Mouse (Mus musculus) cerebral cortex, adult 2 months (tissue): Measurements from ENCODE around the gene Wdfy3.

Experiments used
- WGBS: fragments of 180-500 bp; shearing (Covaris S2); methylation state at CpG from one replicate; pipeline ENCODE4 v1.1.7; 2018; 5-methylcytosine and 5-hydroxymethylcytosine counted together

Wdfy3 gene

GRCm38 (mm10) chr5:101945731-101946130 is 124.0 kb downstream of the Wdfy3 start:
- 84% methylated on average over 5 of the region's 5 CpGs for WGBS

GRCm38 (mm10) chr5:101937909-101938596 is 131.7 kb downstream of the Wdfy3 start:
- WGBS: 82% methylated on average over 13 of the region's 13 CpGs

- 70% methylated on average over 21 of the region's 21 CpGs for WGBS
Measured at GRCm38 (mm10) chr5:101937362-101937761, 132.4 kb downstream of the Wdfy3 start.

- WGBS: 72% methylated on average over 16 of the region's 16 CpGs
Measured at GRCm38 (mm10) chr5:101935893-101936292, 133.8 kb downstream of the Wdfy3 start.

- 64% methylated on average over 7 of the region's 7 CpGs for WGBS
Measured at GRCm38 (mm10) chr5:101934629-101935028, 135.1 kb downstream of the Wdfy3 start.

GRCm38 (mm10) chr5:101932971-101933810 is 136.5 kb downstream of the Wdfy3 start:
- WGBS: 27% methylated on average over 15 of the region's 15 CpGs

- 73% methylated on average over 4 of the region's 4 CpGs for WGBS
Measured at GRCm38 (mm10) chr5:101931997-101932396, 137.7 kb downstream of the Wdfy3 start.

GRCm38 (mm10) chr5:101926311-101926710 is 143.4 kb downstream of the Wdfy3 start:
- 93% methylated on average over 8 of the region's 8 CpGs for WGBS

GRCm38 (mm10) chr5:101923710-101924109 is 146.0 kb downstream of the Wdfy3 start:
- whole genome bisulfite sequencing: 80% methylated on average over 11 of the region's 11 CpGs

GRCm38 (mm10) chr5:101919559-101919958 is 150.2 kb downstream of the Wdfy3 start:
- 53% methylated on average over 5 of the region's 5 CpGs for WGBS

- 89% methylated on average over 10 of the region's 10 CpGs for WGBS
Measured at GRCm38 (mm10) chr5:101909468-101909867, 160.3 kb downstream of the Wdfy3 start.

- 97% methylated on average over 3 of the region's 3 CpGs for WGBS
Measured at GRCm38 (mm10) chr5:101905624-101906023, 164.1 kb downstream of the Wdfy3 start.

GRCm38 (mm10) chr5:101904841-101905240 is 164.9 kb downstream of the Wdfy3 start:
- 71% methylated on average over 4 of the region's 4 CpGs for WGBS

GRCm38 (mm10) chr5:101902686-101903085 is 167.0 kb downstream of the Wdfy3 start:
- WGBS: 91% methylated on average over 1 of the region's 1 CpGs

GRCm38 (mm10) chr5:101899981-101900380 is 169.7 kb downstream of the Wdfy3 start:
- WGBS: 86% methylated on average over 15 of the region's 15 CpGs

- WGBS: 65% methylated on average over 11 of the region's 11 CpGs
Measured at GRCm38 (mm10) chr5:101896784-101897183, 172.9 kb downstream of the Wdfy3 start.

- 86% methylated on average over 18 of the region's 18 CpGs for WGBS
Measured at GRCm38 (mm10) chr5:101895717-101896645, 173.7 kb downstream of the Wdfy3 start.

GRCm38 (mm10) chr5:101895119-101895518 is 174.6 kb downstream of the Wdfy3 start:
- WGBS: 81% methylated on average over 11 of the region's 11 CpGs

- WGBS: 60% methylated on average over 13 of the region's 13 CpGs
Measured at GRCm38 (mm10) chr5:101893820-101894515, 175.8 kb downstream of the Wdfy3 start.

GRCm38 (mm10) chr5:101891694-101892416 is 177.9 kb downstream of the Wdfy3 start:
- 61% methylated on average over 6 of the region's 6 CpGs for WGBS

- WGBS: 93% methylated on average over 19 of the region's 19 CpGs
Measured at GRCm38 (mm10) chr5:101887989-101888388, 181.7 kb downstream of the Wdfy3 start.
